Comparison of ENCODE assay signal across 12 mouse cellular contexts in genomic region chr5:121667067-121667466, GRCm38 (mm10).
"Had no signal": no experiment of that assay in that cellular context is flagged by ENCODE, and none has a peak within 500 bp of the region (broad histone marks: within the 10 kb centered on the region; RNA-seq: fewer than 3 reads in every experiment).

No protein-coding gene starts in this region.

- H3K9ac ChIP-seq: hindbrain, embryonic 15.5 days; limb, embryonic 12.5 days; lung, embryonic 15.5 days; midbrain, embryonic 13.5 days; neural tube, embryonic 15.5 days had no signal

- H3K27ac ChIP-seq: hindbrain, embryonic 15.5 days; kidney, postnatal 0 days; layer of hippocampus, adult 2 months; limb, embryonic 12.5 days; lung, embryonic 15.5 days; macrophage; midbrain, embryonic 13.5 days; neural tube, embryonic 15.5 days; stomach, postnatal 0 days had no signal

- H3K4me2 ChIP-seq: hindbrain, embryonic 15.5 days; limb, embryonic 12.5 days; liver, embryonic 11.5 days; lung, embryonic 15.5 days; midbrain, embryonic 13.5 days; neural tube, embryonic 15.5 days had no signal

- H3K4me1 ChIP-seq: limb, embryonic 12.5 days had no signal

- DNase-seq: lung, postnatal 14 days; thymus, postnatal 25 days had no signal

- H3K4me3 ChIP-seq: hindbrain, embryonic 15.5 days; layer of hippocampus, adult 2 months; limb, embryonic 12.5 days; lung, embryonic 15.5 days; midbrain, embryonic 13.5 days; neural tube, embryonic 15.5 days had no signal

- H3K27me3 ChIP-seq: hindbrain, embryonic 15.5 days; limb, embryonic 12.5 days; lung, embryonic 15.5 days; midbrain, embryonic 13.5 days; neural tube, embryonic 15.5 days had no signal
